Mouse (Mus musculus): ENCODE data around the gene Tgfbr3. TPM values are rescaled to one million over a fixed set of nuclear protein-coding genes. Genes with fewer than 3 reads are reported as not detected.

The Tgfbr3 gene
- polyA plus RNA-seq, 1 experiment from 2014 or later = 30.7 TPM

DNA sequence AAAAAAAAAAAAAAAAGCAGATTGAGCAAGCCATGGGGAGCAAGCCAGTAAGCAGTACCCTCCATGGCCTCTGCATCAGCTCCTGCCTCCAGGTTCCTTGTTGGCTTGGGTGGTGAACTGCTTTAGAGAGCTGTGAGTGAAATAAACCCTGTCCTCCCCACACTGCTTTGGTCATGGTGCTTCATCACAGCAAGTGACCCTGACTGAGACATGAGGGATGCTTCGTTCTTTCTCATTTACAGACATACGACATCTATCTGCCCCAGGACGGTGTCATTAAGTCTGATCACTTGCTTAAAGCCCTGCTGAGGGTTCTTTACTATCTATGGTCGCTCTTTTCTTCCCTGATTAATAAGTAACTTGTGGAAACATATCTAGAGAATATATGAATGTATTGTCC lies 113.2 kb downstream of the Tgfbr3 start:
- Histone ChIP-seq H3K4me1 (peaks cover 32% of the 10 kb centered on the region), H3K36me3 (no peaks in the 10 kb centered on the region), H3K9ac (no peak overlapping the region), H3K9me3 (no peaks in the 10 kb centered on the region), H3K4me3 (no peak overlapping the region), H3K27me3 (no peaks in the 10 kb centered on the region), H3K4me2 (no peak overlapping the region), H3K27ac (no peak overlapping the region)
- WGBS = 82% methylated on average over 4 of the region's 4 CpGs
- ATAC-seq (ENCODE audit: insufficient number of reproducible peaks, low FRiP score, low TSS enrichment, low read depth) = no peak

DNA sequence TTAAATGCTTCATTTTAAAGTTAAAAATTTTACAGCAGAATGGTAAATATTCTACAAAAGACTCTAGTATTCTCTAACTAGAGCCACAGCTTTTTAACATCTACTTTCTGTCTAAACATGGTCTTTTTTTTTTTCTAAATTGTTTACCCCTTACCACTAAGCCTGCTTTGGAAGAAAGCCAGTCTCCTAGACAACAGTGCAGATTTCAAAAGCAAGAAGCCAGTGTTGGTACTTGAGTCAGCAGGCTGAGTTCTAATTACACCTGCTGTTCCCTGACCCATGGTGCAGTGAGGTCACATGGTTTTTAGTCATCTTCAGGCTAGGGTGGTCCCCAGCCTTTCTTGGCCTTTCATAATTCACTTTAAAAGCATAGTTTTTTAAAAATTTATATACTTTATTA lies 115.2 kb downstream of the Tgfbr3 start:
- H3K27ac ChIP-seq = no peak overlapping the region
- H3K27me3 ChIP-seq = no peaks in the 10 kb centered on the region
- no peaks in the 10 kb centered on the region for H3K9me3 ChIP-seq
- no peak overlapping the region for H3K4me2 ChIP-seq
- H3K9ac ChIP-seq = no peak overlapping the region
- no peak for ATAC-seq (ENCODE audit: insufficient number of reproducible peaks, low FRiP score, low TSS enrichment, low read depth)
- H3K4me3 ChIP-seq = no peak overlapping the region
- H3K36me3 ChIP-seq = no peaks in the 10 kb centered on the region
- peaks cover 32% of the 10 kb centered on the region for H3K4me1 ChIP-seq

DNA sequence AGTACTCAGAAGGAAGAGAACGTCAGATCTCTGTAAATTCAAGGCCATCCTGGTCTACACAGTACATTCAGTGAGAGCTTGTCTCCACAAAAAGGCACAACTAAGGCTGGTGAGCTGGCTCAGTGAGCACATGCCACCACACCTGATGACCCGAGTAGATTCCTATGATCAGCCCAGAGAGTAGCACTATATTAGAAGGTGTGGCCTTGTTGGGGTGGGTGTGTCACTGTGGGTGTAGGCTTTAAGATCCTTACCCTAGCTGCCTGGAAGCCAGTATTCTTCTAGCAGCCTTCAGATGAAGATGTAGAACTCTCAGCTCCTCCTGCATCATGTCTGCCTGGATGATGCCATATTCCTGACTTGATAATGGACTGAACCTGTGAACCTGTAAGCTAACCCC lies 115.9 kb downstream of the Tgfbr3 start:
- peaks cover 33% of the 10 kb centered on the region for H3K4me1 ChIP-seq

DNA sequence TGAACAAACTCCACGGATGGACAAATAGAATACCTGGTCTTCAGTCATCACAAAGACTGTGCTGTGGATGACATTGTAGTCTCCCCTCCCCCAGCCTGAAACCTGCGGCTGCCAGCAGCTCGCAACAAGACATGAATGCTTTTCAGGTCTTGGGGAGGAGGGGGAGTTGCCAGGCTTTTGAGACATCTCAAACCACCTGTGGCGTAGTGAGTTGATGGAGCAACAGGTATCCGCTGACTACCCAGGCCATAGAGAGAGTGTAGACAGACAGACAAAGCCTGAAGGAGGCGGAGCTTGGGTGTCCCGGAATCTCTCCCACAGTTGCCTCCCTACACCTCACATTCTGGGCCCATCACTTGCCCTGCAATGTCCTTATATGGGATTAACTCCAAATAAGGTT lies 117.6 kb downstream of the Tgfbr3 start:
- Histone ChIP-seq H3K9me3 (no peaks in the 10 kb centered on the region), H3K36me3 (no peaks in the 10 kb centered on the region), H3K27ac (no peak overlapping the region), H3K4me1 (peaks cover 35% of the 10 kb centered on the region), H3K4me2 (no peak overlapping the region), H3K4me3 (no peak overlapping the region), H3K9ac (no peak overlapping the region), H3K27me3 (no peaks in the 10 kb centered on the region)
- WGBS = 78% methylated on average over 7 of the region's 7 CpGs
- no peak for ATAC-seq (ENCODE audit: insufficient number of reproducible peaks, low FRiP score, low TSS enrichment, low read depth)

More for the DNA sequence above, 115.9 kb downstream of the Tgfbr3 start:
- Histone ChIP-seq H3K27me3 (no peaks in the 10 kb centered on the region), H3K27ac (no peak overlapping the region), H3K36me3 (no peaks in the 10 kb centered on the region), H3K9ac (no peak overlapping the region), H3K4me3 (no peak overlapping the region), H3K4me2 (no peak overlapping the region), H3K9me3 (no peaks in the 10 kb centered on the region)
- WGBS = 72% methylated on average over 2 of the region's 2 CpGs
- no peak for ATAC-seq (ENCODE audit: insufficient number of reproducible peaks, low FRiP score, low TSS enrichment, low read depth)

DNA sequence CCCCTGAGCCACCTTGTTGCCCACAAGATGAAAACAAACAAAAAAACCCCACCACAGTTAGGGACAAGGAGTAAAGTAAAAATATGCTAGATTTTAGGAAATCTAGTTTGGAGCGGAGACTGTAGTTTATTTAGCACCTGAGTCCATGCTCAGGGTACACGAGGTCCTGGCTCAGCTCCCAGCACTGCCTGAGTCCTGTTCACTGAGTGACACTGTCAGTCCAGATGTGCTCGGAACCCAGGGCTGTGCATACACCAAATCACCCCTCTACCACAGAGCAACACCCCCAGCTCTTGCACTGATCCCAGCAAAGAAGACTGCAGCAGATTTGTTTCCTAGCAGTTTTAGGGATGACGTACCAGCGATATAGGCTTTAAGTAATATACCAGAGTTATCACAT lies 119.6 kb downstream of the Tgfbr3 start:
- Histone ChIP-seq H3K9me3 (no peaks in the 10 kb centered on the region), H3K36me3 (no peaks in the 10 kb centered on the region), H3K4me1 (peaks cover 52% of the 10 kb centered on the region), H3K4me3 (no peak overlapping the region), H3K9ac (no peak overlapping the region), H3K27me3 (no peaks in the 10 kb centered on the region), H3K27ac (no peak overlapping the region), H3K4me2 (no peak overlapping the region)
- no peak for ATAC-seq (ENCODE audit: insufficient number of reproducible peaks, low FRiP score, low TSS enrichment, low read depth)
- WGBS = 64% methylated on average over 5 of the region's 5 CpGs

DNA sequence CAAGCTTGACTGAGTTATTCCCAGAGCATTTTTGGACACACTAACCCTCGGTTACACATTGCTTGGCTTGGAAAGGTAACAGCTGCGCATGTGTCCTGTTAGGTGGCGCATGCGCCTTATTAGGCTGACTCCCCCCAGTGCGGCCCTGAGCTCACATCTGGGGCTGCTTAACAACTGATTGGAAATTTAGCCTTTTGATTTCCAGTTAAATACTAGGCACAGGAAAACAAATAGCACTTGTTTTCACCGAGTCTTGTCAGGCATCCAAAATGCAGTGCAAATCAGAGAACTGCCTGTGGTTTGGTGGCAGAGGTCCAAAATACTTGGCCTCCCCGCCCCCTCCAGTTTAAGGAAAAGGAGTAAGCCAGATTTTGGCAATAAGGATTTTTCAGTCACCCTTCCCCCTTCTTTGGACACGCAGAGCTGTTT lies 121.5 kb downstream of the Tgfbr3 start:
- H3K27ac ChIP-seq = peak overlapping the region; percentile 87
- H3K27me3 ChIP-seq = no peaks in the 10 kb centered on the region
- no peaks in the 10 kb centered on the region for H3K36me3 ChIP-seq
- no peak overlapping the region for H3K4me3 ChIP-seq
- peak overlapping the region; percentile 36 for H3K4me2 ChIP-seq
- 8% methylated on average over 8 of the region's 8 CpGs for WGBS
- H3K9ac ChIP-seq = no peak overlapping the region
- H3K9me3 ChIP-seq = no peaks in the 10 kb centered on the region
- peaks cover 64% of the 10 kb centered on the region for H3K4me1 ChIP-seq
- peak; percentile 90 for ATAC-seq (ENCODE audit: insufficient number of reproducible peaks, low FRiP score, low TSS enrichment, low read depth)

DNA sequence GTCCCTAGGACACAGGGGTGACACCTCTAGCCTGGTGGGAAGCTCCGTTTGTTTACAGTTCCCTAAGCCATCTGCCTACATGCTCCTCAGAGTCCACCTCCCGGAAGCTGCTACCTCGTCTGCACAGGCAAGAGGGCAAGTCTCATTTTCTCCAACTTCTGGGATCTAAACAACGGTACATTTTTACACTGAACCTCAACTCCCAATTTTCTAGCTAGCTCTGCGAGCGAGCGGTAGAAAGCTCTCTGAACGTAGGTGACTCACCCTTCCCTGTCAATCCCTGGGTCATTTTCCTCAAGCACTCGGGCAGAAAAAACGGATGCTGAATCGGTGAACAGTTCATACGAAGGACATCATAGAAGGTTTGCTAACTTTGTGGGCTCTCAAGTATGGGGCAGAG lies 122.1 kb downstream of the Tgfbr3 start:
- Histone ChIP-seq H3K4me3 (no peak overlapping the region), H3K4me1 (peaks cover 63% of the 10 kb centered on the region), H3K4me2 (peak overlapping the region; percentile 36), H3K27me3 (no peaks in the 10 kb centered on the region), H3K9ac (no peak overlapping the region), H3K27ac (peak overlapping the region; percentile 87), H3K9me3 (no peaks in the 10 kb centered on the region), H3K36me3 (no peaks in the 10 kb centered on the region)
- ATAC-seq (ENCODE audit: insufficient number of reproducible peaks, low FRiP score, low TSS enrichment, low read depth) = 0 out of 2 replicates have a peak, but pooled peaks have one; percentile 5
- WGBS = 29% methylated on average over 12 of the region's 12 CpGs

DNA sequence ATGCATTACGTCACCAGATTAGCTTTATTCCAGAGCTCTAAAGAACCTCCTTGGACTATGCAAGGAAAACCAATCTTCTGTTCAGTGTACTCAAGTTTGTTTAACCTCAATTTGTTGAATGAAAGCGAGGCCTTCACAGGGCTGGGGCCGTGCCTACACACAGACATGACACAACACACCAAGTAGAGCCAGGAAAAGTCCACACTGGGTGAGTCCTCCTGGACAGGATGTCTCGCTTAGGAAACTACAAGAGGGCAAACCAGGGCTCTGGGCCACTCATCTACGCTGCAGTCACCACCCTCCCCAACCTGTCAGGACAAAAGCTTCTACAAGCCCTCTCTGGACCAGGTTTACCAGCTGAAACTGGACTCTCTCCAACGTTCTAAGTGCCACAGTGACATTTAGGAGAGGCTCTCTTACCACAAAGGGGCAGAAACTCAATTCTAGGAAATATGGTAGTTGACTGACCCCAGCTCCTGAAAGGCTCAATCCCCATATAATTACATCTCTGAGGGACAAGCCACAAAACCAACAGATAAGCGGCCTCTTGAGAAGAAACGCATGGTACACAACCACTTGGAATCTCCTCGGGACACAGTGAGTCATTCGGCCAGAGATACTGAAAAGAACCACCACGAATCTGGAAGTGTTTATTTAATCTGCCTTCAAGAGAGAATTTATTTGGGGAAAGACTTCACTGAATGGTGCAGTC lies 122.6 kb downstream of the Tgfbr3 start:
- H3K36me3 ChIP-seq = no peaks in the 10 kb centered on the region
- peaks cover 66% of the 10 kb centered on the region for H3K4me1 ChIP-seq
- H3K9me3 ChIP-seq = no peaks in the 10 kb centered on the region
- H3K4me2 ChIP-seq = peak overlapping the region; percentile 36
- ATAC-seq (ENCODE audit: insufficient number of reproducible peaks, low FRiP score, low TSS enrichment, low read depth) = no peak
- WGBS = 56% methylated on average over 11 of the region's 11 CpGs
- peak overlapping the region; percentile 87 for H3K27ac ChIP-seq
- no peak overlapping the region for H3K4me3 ChIP-seq
- no peaks in the 10 kb centered on the region for H3K27me3 ChIP-seq
- H3K9ac ChIP-seq = no peak overlapping the region

DNA sequence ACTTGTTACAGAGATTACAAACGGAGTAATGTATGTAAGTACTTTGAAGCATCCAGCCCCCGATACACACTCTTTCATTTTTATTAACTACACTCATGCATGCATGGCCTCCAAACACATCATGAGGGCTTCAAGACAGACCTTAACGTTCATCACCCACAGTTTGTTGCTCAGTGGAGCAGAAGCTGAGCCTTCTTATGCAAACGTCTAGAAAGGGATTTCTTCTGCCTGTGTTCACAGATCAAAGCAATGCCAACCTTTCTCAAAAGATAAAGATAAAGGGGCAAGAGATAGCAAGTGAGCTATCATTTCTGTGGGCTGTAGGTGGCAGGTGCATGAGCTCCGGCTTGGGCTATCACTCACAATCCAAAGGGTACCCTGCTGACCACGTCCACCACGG lies 123.7 kb downstream of the Tgfbr3 start:
- H3K9me3 ChIP-seq = no peaks in the 10 kb centered on the region
- no peak overlapping the region for H3K9ac ChIP-seq
- no peak overlapping the region for H3K27ac ChIP-seq
- H3K4me2 ChIP-seq = no peak overlapping the region
- H3K4me1 ChIP-seq = peaks cover 71% of the 10 kb centered on the region
- no peaks in the 10 kb centered on the region for H3K27me3 ChIP-seq
- no peak overlapping the region for H3K4me3 ChIP-seq
- H3K36me3 ChIP-seq = no peaks in the 10 kb centered on the region
- no peak for ATAC-seq (ENCODE audit: insufficient number of reproducible peaks, low FRiP score, low TSS enrichment, low read depth)
- 74% methylated on average over 7 of the region's 7 CpGs for WGBS

DNA sequence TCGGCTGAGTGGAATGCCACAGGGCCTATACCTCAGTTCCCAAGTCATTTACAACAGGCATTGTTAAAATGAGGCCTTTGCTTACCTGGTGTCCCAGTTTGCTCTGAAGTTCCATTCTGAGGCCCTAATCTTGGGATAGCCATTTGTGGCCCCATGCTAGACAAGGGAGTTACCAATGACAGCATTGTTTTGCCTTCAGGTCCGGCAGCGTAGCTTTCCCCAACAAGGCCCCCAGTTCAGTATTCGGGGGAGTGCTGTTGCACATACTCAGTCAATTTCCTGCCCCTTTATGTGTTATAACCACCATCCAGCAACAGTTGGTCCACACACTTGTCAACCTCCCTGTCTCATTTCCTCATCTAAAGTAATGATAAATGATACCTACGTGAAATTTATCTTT lies 124.2 kb downstream of the Tgfbr3 start:
- Histone ChIP-seq H3K9ac (no peak overlapping the region), H3K4me1 (peaks cover 74% of the 10 kb centered on the region), H3K27me3 (no peaks in the 10 kb centered on the region), H3K27ac (peak overlapping the region; percentile 33; the same call in 1 of the 2 replicates), H3K9me3 (no peaks in the 10 kb centered on the region), H3K36me3 (no peaks in the 10 kb centered on the region), H3K4me3 (no peak overlapping the region), H3K4me2 (no peak overlapping the region)
- ATAC-seq (ENCODE audit: insufficient number of reproducible peaks, low FRiP score, low TSS enrichment, low read depth) = no peak
- WGBS = 65% methylated on average over 5 of the region's 5 CpGs

DNA sequence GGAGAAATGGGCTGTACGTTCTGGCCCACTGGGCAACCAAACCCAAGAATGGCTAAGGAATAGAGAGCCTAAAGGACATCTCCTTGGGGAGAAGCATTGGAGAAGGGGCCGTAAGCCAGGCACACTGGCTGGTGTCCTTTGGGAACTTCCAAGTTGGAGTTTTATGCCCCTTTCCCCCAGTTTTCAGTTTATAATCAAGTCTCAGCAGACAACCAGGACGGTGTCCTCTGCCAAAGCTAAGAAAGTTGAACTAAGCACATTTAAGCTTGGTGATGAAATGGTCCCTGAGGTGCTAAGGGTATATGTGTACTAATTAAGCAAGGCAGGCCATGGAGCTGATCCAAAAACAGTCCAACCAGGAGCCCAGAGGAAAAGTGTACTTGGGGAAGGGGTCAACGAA lies 124.6 kb downstream of the Tgfbr3 start:
- peaks cover 72% of the 10 kb centered on the region for H3K4me1 ChIP-seq
- ATAC-seq (ENCODE audit: insufficient number of reproducible peaks, low FRiP score, low TSS enrichment, low read depth) = no peak
- H3K27me3 ChIP-seq = no peaks in the 10 kb centered on the region
- H3K36me3 ChIP-seq = no peaks in the 10 kb centered on the region
- no peak overlapping the region for H3K9ac ChIP-seq
- no peak overlapping the region for H3K4me3 ChIP-seq
- H3K27ac ChIP-seq = peak overlapping the region; percentile 33
- WGBS = 59% methylated on average over 4 of the region's 4 CpGs
- H3K4me2 ChIP-seq = no peak overlapping the region
- H3K9me3 ChIP-seq = no peaks in the 10 kb centered on the region

DNA sequence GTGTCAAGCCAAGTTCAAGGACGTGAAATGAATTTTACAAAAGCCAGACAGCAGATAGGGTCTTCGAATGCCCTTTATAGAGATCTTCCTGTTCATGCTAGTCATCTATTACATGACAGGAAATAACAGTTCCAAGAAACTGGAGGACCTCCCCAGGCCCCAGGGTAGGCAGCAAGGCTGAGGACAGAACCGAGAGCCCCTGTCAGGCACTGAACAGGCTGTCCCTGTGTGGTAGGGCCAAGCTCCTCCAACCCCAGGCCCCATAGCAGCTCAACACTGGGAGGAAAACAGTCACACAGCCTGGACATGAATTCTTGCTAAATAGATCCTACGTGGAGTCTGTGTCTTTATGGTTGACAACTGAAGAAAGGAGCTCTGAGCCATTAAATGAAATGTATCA lies 125.3 kb downstream of the Tgfbr3 start:
- WGBS = 71% methylated on average over 4 of the region's 4 CpGs
- peaks cover 77% of the 10 kb centered on the region for H3K4me1 ChIP-seq
- ATAC-seq (ENCODE audit: insufficient number of reproducible peaks, low FRiP score, low TSS enrichment, low read depth) = no peak
- no peak overlapping the region for H3K4me2 ChIP-seq
- no peaks in the 10 kb centered on the region for H3K9me3 ChIP-seq
- H3K27me3 ChIP-seq = no peaks in the 10 kb centered on the region
- H3K9ac ChIP-seq = no peak overlapping the region
- H3K27ac ChIP-seq = peak overlapping the region; percentile 33; the same call in 1 of the 2 replicates
- H3K4me3 ChIP-seq = no peak overlapping the region
- H3K36me3 ChIP-seq = no peaks in the 10 kb centered on the region

DNA sequence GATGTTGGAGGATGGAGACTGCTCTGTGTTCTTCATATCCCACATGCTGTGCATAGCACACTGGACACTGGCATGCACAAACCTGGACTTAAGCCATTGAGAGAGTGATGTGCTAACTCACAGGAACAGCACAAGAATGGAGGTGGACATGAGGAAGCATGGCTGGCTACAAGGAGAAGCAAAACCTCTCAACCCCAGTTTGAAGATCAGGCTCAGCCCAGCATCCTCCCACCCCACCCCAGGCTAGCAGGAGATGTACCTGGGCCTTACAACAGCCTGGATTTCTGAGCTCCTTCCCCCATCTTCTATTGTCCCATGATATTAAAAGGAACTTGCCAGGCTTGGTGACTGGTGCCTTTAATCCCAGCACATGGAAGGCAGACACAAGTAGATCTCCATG lies 126.1 kb downstream of the Tgfbr3 start:
- Histone ChIP-seq H3K27ac (peak overlapping the region; percentile 12), H3K27me3 (no peaks in the 10 kb centered on the region), H3K9ac (no peak overlapping the region), H3K4me1 (peaks cover 78% of the 10 kb centered on the region), H3K4me2 (no peak overlapping the region), H3K4me3 (no peak overlapping the region), H3K36me3 (no peaks in the 10 kb centered on the region), H3K9me3 (no peaks in the 10 kb centered on the region)
- no peak for ATAC-seq (ENCODE audit: insufficient number of reproducible peaks, low FRiP score, low TSS enrichment, low read depth)

All from limb, embryonic 15.5 days (tissue).